Mouse (Mus musculus) heart, embryonic 12.5 days (tissue): ENCODE data around the gene 2410004P03Rik. TPM values are rescaled to one million over a fixed set of nuclear protein-coding genes. Genes with fewer than 3 reads are reported as not detected.

ENCODE experiments used
- ATAC-seq: fragments of 200-750 bp; cut with Nextera tagmentation; 2 replicates; pipeline ENCODE4 v1.8.0; 2017; ENCODE audit warnings: moderate TSS enrichment, moderate library complexity; ENCODE audit not compliant: insufficient number of reproducible peaks, low FRiP score
- H3K27ac ChIP-seq: fragments of 300-500 bp; sonication (generic); 2 replicates; pipeline ENCODE4 v1.5.1; 2016; ENCODE audit warnings: mild to moderate bottlenecking, moderate library complexity; ENCODE audit not compliant: poor library complexity, severe bottlenecking
- H3K27me3 ChIP-seq: fragments of 300-500 bp; sonication (generic); replicated peaks from 2 replicates; pipeline ENCODE4 v1.6.1; 2016; ENCODE audit warnings: mild to moderate bottlenecking, moderate library complexity
- H3K36me3 ChIP-seq: fragments of 300-500 bp; sonication (generic); 2 replicates; pipeline ENCODE4 v1.6.1; 2016; ENCODE audit warnings: mild to moderate bottlenecking, moderate library complexity
- H3K4me1 ChIP-seq: fragments of 300-500 bp; sonication (generic); replicated peaks from 2 replicates; pipeline ENCODE4 v1.6.1; 2016; ENCODE audit warnings: mild to moderate bottlenecking
- H3K4me2 ChIP-seq: fragments of 300-500 bp; sonication (generic); 2 replicates; pipeline ENCODE4 v1.6.1; 2016; ENCODE audit warnings: mild to moderate bottlenecking, moderate library complexity
- H3K4me3 ChIP-seq: fragments of 300-500 bp; sonication (generic); 2 replicates; pipeline ENCODE4 v1.5.1; 2016; ENCODE audit warnings: mild to moderate bottlenecking
- H3K9ac ChIP-seq: fragments of 300-500 bp; sonication (generic); 2 replicates; pipeline ENCODE4 v1.6.1; 2016; ENCODE audit warnings: mild to moderate bottlenecking, moderate library complexity
- H3K9me3 ChIP-seq: fragments of 300-500 bp; sonication (generic); replicated peaks from 2 replicates; pipeline ENCODE4 v1.6.1; 2016; ENCODE audit warnings: mild to moderate bottlenecking, moderate library complexity
- WGBS: fragments of 180-500 bp; shearing (Covaris S2); methylation state at CpG from one replicate; pipeline ENCODE4 v1.1.7; 2016; 5-methylcytosine and 5-hydroxymethylcytosine counted together
- polyA plus RNA-seq: library from polyadenylated mRNA; unstranded; fragments of >200 nt; fragmentation: Nextera tagmentation; extraction: Ambion mirVana; gene quantifications from 2 replicates; pipeline ENCODE4 v1.2.1, GENCODE M21; 2016

Gene 2410004P03Rik
- polyA plus RNA-seq, 1 experiment from 2014 or later = 0.31 TPM

- ATAC-seq = no peak
- Histone ChIP-seq H3K27ac (no peak overlapping the region), H3K9me3 (no peaks in the 10 kb centered on the region), H3K4me3 (no peak overlapping the region), H3K27me3 (no peaks in the 10 kb centered on the region), H3K36me3 (no peaks in the 10 kb centered on the region), H3K4me1 (no peaks in the 10 kb centered on the region), H3K4me2 (no peak overlapping the region), H3K9ac (no peak overlapping the region)
- 49% methylated on average over 1 of the region's 1 CpGs for WGBS
Measured at GRCm38 (mm10) chr12:17040567-17040966, 29.0 kb upstream of the 2410004P03Rik start.

DNA sequence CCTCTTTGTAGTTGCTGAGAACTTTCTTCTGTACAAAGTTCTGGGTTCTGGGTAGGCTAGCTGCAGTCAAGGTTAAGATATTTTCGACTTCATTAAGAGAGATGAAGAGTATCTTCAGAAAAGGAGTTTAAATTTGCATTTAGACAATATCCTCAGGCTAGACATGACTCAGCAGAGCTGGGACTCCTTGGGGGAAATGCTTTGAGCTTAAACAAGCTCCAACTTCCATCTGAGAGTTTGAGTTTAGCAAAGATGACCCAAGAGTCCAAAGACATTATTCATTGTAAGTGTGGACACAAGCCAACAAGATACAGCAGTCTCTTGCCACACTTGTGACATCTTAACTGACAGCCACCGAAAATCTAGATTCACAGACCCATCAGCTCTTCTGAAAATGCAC is 27.9 kb upstream of the 2410004P03Rik start:
- no peak for ATAC-seq
- H3K27ac ChIP-seq = no peak overlapping the region
- H3K4me3 ChIP-seq = no peak overlapping the region
- H3K9ac ChIP-seq = no peak overlapping the region
- no peak overlapping the region for H3K4me2 ChIP-seq
- H3K9me3 ChIP-seq = no peaks in the 10 kb centered on the region
- no peaks in the 10 kb centered on the region for H3K36me3 ChIP-seq
- H3K27me3 ChIP-seq = no peaks in the 10 kb centered on the region
- 62% methylated on average over 2 of the region's 2 CpGs for WGBS
- H3K4me1 ChIP-seq = no peaks in the 10 kb centered on the region

GRCm38 (mm10) chr12:17038246-17038645 is 26.7 kb upstream of the 2410004P03Rik start:
- no peaks in the 10 kb centered on the region for H3K27me3 ChIP-seq
- no peak overlapping the region for H3K27ac ChIP-seq
- H3K9me3 ChIP-seq = no peaks in the 10 kb centered on the region
- H3K4me2 ChIP-seq = no peak overlapping the region
- no peaks in the 10 kb centered on the region for H3K36me3 ChIP-seq
- no peak overlapping the region for H3K4me3 ChIP-seq
- ATAC-seq = no peak
- H3K4me1 ChIP-seq = no peaks in the 10 kb centered on the region
- 73% methylated on average over 6 of the region's 6 CpGs for WGBS
- H3K9ac ChIP-seq = no peak overlapping the region

GRCm38 (mm10) chr12:17037053-17037610 is 25.6 kb upstream of the 2410004P03Rik start:
- no peaks in the 10 kb centered on the region for H3K4me1 ChIP-seq
- no peaks in the 10 kb centered on the region for H3K9me3 ChIP-seq
- H3K4me3 ChIP-seq = no peak overlapping the region
- H3K27me3 ChIP-seq = no peaks in the 10 kb centered on the region
- 67% methylated on average over 14 of the region's 14 CpGs for WGBS
- no peak overlapping the region for H3K4me2 ChIP-seq
- no peaks in the 10 kb centered on the region for H3K36me3 ChIP-seq
- no peak for ATAC-seq
- H3K27ac ChIP-seq = no peak overlapping the region
- H3K9ac ChIP-seq = no peak overlapping the region

DNA sequence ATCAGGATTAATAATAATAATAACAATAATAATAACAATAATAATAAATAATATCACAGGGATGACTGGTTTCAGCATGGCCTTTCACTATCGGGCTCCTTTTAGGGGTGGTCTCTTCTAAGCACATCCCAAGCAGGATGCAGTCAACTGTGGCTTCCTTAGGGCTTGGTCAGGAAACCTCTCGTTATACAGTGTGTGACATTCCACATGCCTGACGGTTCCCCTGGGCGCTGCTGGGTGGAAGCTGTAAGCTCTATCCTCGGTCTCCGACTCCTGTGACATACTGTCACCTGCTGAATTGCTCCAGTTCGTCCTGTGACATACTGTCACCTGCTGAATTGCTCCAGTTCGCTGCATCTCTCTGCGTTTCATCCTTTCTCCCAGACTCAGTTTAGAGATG is 25.0 kb upstream of the 2410004P03Rik start:
- Histone ChIP-seq H3K9ac (no peak overlapping the region), H3K27ac (no peak overlapping the region), H3K4me1 (no peaks in the 10 kb centered on the region), H3K4me3 (no peak overlapping the region), H3K36me3 (no peaks in the 10 kb centered on the region), H3K4me2 (no peak overlapping the region), H3K27me3 (no peaks in the 10 kb centered on the region), H3K9me3 (no peaks in the 10 kb centered on the region)
- 56% methylated on average over 9 of the region's 9 CpGs for WGBS
- no peak for ATAC-seq

DNA sequence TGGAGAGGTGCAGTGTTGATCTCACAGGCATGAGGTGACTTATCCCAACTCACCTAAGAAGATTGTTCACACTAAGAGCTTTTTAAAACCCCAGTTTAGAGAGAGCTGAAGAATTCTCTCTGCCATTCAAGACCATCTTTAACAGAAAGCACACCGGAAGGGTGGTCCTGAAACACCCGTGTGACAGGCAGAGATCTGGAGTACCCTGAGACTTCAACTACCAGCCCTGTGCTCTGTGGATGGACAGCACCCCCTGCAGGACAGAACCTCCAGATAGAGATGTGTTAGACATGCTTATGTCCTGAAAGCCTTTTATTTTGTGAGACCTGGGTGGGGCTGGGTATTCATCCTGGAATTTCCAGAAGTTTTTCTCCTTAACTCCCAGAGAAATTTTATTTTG is 23.6 kb upstream of the 2410004P03Rik start:
- H3K4me3 ChIP-seq = no peak overlapping the region
- no peak overlapping the region for H3K4me2 ChIP-seq
- H3K27ac ChIP-seq = no peak overlapping the region
- 0 out of 2 replicates have a peak, but pooled peaks cover 4% of the 10 kb centered on the region for H3K27me3 ChIP-seq
- whole genome bisulfite sequencing = 50% methylated on average over 2 of the region's 2 CpGs
- H3K4me1 ChIP-seq = no peaks in the 10 kb centered on the region
- no peaks in the 10 kb centered on the region for H3K9me3 ChIP-seq
- H3K36me3 ChIP-seq = no peaks in the 10 kb centered on the region
- ATAC-seq = no peak
- no peak overlapping the region for H3K9ac ChIP-seq

DNA sequence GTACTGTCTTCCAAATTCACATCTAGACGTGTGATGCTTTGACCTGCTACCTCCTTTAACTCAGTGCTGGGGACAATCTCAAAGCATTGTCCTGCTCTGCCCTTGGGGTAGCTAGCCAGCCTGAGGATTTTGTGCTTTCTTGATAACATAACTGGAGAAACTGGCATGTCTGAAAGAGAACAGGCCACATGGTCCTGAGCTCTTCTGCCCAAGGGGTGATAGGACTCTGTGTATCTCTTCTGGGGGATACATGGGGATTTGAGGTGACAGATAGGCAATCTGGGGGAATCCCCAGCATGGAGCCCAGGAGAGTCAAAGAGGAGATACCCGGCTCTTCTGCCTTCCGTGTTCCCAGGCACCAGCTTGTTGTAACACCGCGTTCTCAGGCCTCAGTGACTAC is 23.1 kb upstream of the 2410004P03Rik start:
- no peaks in the 10 kb centered on the region for H3K36me3 ChIP-seq
- H3K27me3 ChIP-seq = 0 out of 2 replicates have a peak, but pooled peaks cover 4% of the 10 kb centered on the region
- H3K27ac ChIP-seq = no peak overlapping the region
- H3K4me2 ChIP-seq = no peak overlapping the region
- no peaks in the 10 kb centered on the region for H3K4me1 ChIP-seq
- H3K9ac ChIP-seq = no peak overlapping the region
- H3K4me3 ChIP-seq = no peak overlapping the region
- no peak for ATAC-seq
- 68% methylated on average over 5 of the region's 5 CpGs for WGBS
- no peaks in the 10 kb centered on the region for H3K9me3 ChIP-seq

DNA sequence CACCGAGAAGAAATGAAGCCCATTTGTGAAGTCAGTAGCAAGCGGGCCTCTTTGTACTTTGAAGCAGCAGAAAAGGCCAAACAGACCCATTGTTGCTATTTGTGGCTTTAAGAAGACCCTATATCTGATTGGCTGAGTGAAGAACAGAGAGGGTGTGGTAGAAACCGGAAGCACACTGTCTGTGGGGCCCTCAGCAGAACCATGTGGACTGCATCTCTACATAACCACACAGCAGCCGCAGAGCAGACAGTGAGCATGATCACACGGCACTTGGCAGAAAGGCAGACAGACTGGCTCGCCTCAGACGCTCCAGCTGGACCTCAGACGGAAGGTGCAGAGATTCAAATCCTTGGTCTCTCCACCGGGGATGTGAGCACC is 21.9 kb upstream of the 2410004P03Rik start:
- WGBS = 70% methylated on average over 9 of the region's 9 CpGs
- no peak; the same call in 1 of the 2 replicates for ATAC-seq
- H3K9ac ChIP-seq = no peak overlapping the region
- H3K9me3 ChIP-seq = 0 out of 2 replicates have a peak, but pooled peaks cover 4% of the 10 kb centered on the region
- 0 out of 2 replicates have a peak, but pooled peaks cover 4% of the 10 kb centered on the region for H3K27me3 ChIP-seq
- H3K4me1 ChIP-seq = no peaks in the 10 kb centered on the region
- no peak overlapping the region for H3K4me3 ChIP-seq
- H3K36me3 ChIP-seq = no peaks in the 10 kb centered on the region
- H3K27ac ChIP-seq = no peak overlapping the region
- H3K4me2 ChIP-seq = no peak overlapping the region

DNA sequence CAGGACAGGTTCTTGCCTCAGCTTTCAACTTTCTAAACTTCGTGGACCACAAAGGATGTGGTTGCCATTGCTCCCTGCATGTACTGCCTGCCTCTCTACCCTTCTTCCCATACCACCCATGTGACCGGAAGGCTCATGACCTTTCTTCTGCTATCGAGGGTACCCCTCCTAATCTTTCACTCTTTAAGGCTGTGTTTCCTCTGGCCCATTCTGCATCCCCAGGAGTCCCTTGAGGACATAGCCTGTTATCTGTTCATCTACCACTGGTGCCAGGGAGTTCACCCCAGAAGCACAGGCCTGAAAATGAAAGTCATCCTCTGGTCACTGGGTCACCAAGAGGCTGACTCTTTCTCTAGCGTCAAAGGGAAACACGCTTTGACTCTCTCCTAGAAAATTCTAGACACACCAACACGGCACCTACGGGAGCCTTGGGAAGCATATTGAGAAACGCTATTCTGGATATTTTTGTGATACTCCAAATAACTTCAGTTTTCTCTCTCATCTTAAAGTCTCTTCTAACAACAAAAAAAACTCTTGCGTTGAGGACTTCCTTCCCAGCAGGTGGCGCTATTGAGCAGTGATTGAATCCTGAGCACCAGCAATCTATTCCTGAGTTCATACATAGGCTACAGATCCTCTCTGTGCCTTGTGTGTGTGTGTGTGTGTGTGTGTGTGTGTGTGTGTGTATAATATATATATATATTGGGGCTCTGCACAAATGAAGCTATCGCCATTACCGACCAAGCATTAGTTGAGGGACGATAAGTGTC is 21.4 kb upstream of the 2410004P03Rik start:
- WGBS = 37% methylated on average over 13 of the region's 13 CpGs
- ATAC-seq = no peak
- Histone ChIP-seq H3K27ac (no peak overlapping the region), H3K9me3 (0 out of 2 replicates have a peak, but pooled peaks cover 7% of the 10 kb centered on the region), H3K4me3 (no peak overlapping the region), H3K9ac (no peak overlapping the region), H3K27me3 (0 out of 2 replicates have a peak, but pooled peaks cover 4% of the 10 kb centered on the region), H3K4me1 (no peaks in the 10 kb centered on the region), H3K36me3 (no peaks in the 10 kb centered on the region), H3K4me2 (no peak overlapping the region)

- Histone ChIP-seq H3K27ac (no peak overlapping the region), H3K27me3 (no peaks in the 10 kb centered on the region), H3K4me2 (no peak overlapping the region), H3K9ac (no peak overlapping the region), H3K36me3 (no peaks in the 10 kb centered on the region), H3K4me3 (no peak overlapping the region), H3K9me3 (0 out of 2 replicates have a peak, but pooled peaks cover 12% of the 10 kb centered on the region), H3K4me1 (0 out of 2 replicates have a peak, but pooled peaks cover 6% of the 10 kb centered on the region)
- 81% methylated on average over 6 of the region's 6 CpGs for WGBS
- ATAC-seq = no peak
Measured at GRCm38 (mm10) chr12:17024554-17025110, 13.1 kb upstream of the 2410004P03Rik start.

DNA sequence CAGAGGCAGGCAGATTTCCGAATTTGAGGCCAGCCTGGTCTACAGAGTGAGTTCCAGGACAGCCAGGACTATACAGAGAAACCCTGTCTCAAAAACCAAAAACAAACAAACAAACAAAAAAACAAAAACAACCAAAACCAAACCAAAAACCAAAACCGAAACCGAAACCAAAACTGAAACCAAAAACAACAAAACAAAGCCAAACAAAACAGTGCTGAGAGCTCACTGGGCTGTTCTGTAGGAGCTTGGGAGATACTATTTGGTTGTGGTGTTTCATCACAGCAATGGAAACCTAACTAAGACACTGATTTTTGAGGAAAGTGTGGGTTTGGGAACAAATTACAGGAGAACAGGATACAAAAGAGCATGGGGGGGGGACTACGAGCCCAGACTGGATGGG is 10.6 kb upstream of the 2410004P03Rik start:
- Histone ChIP-seq H3K4me2 (no peak overlapping the region), H3K36me3 (no peaks in the 10 kb centered on the region), H3K27ac (no peak overlapping the region), H3K27me3 (no peaks in the 10 kb centered on the region), H3K9me3 (0 out of 2 replicates have a peak, but pooled peaks cover 5% of the 10 kb centered on the region), H3K4me3 (no peak overlapping the region), H3K4me1 (0 out of 2 replicates have a peak, but pooled peaks cover 6% of the 10 kb centered on the region), H3K9ac (no peak overlapping the region)
- 80% methylated on average over 4 of the region's 4 CpGs for WGBS
- ATAC-seq = no peak
